ENCODE assay signal across 18 mouse cellular contexts in genomic region chr19:14957727-14958126, GRCm38 (mm10).
DNase-seq lines count a peak whose midpoint lies in the region; ATAC-seq lines count a peak whose summit lies in the region.
"Had no signal": no experiment of that assay in that cellular context is flagged by ENCODE, and none has a peak within 500 bp of the region (broad histone marks: within the 10 kb centered on the region; RNA-seq: fewer than 3 reads in every experiment).

No protein-coding gene starts in this region.

- H3K9me3 ChIP-seq in midbrain, embryonic 13.5 days, result no peaks in the 10 kb centered on the region
- no peaks in the 10 kb centered on the region for H3K9me3 ChIP-seq in midbrain, embryonic 16.5 days (replicated peaks; ENCODE audit: control insufficient read depth, low read length, poor library complexity, severe bottlenecking)
- H3K9me3 ChIP-seq in neural tube, embryonic 15.5 days (replicated peaks), result no peaks in the 10 kb centered on the region
- H3K9me3 ChIP-seq: embryonic facial prominence, embryonic 15.5 days; hindbrain, embryonic 13.5 days; intestine, embryonic 15.5 days; liver, embryonic 13.5 days had no signal

- H3K4me1 ChIP-seq in midbrain, embryonic 13.5 days (replicated peaks), result peaks cover 17% of the 10 kb centered on the region
- H3K4me1 ChIP-seq in midbrain, embryonic 16.5 days (ENCODE audit: control insufficient read depth, insufficient read depth, low read length), result peaks cover 12% of the 10 kb centered on the region
- H3K4me1 ChIP-seq in neural tube, embryonic 15.5 days, result no peaks in the 10 kb centered on the region
- H3K4me1 ChIP-seq: embryonic facial prominence, embryonic 15.5 days; intestine, embryonic 15.5 days; liver, embryonic 13.5 days had no signal

- H3K4me3 ChIP-seq in midbrain, embryonic 13.5 days (replicated peaks), result no peak overlapping the region
- H3K4me3 ChIP-seq in midbrain, embryonic 16.5 days (ENCODE audit: low read depth, low read length), result no peak overlapping the region
- no peak overlapping the region for H3K4me3 ChIP-seq in neural tube, embryonic 15.5 days (replicated peaks)
- H3K4me3 ChIP-seq: embryonic facial prominence, embryonic 15.5 days; hindbrain, embryonic 13.5 days; intestine, embryonic 15.5 days; liver, embryonic 13.5 days; myocyte had no signal

- no peak overlapping the region for H3K9ac ChIP-seq in midbrain, embryonic 13.5 days (replicated peaks)
- H3K9ac ChIP-seq in midbrain, embryonic 16.5 days (ENCODE audit: low read depth, low read length), result no peak overlapping the region
- H3K9ac ChIP-seq in neural tube, embryonic 15.5 days (replicated peaks), result no peak overlapping the region
- H3K9ac ChIP-seq: embryonic facial prominence, embryonic 15.5 days; hindbrain, embryonic 13.5 days; intestine, embryonic 15.5 days; liver, embryonic 13.5 days had no signal

- DNase-seq in frontal cortex, adult 2 months (ENCODE audit: extremely low spot score in 1 of 2, low spot score in 1 of 2), result peak; percentile 11 to 56
- no peak for DNase-seq in lung, postnatal 4 days
- no peak for DNase-seq in ovary, postnatal 14 days (ENCODE audit: low spot score)
- DNase-seq: adrenal gland, postnatal 10 days; cerebellum, adult 8-10 months; heart, postnatal 10 days; kidney, postnatal 36 days; liver, embryonic 13.5 days had no signal

- 97% methylated on average over 19 of the region's 19 CpGs for WGBS in midbrain, embryonic 13.5 days
- 95% methylated on average over 19 of the region's 19 CpGs for WGBS in midbrain, embryonic 16.5 days
- WGBS in neural tube, embryonic 15.5 days, result 94% methylated on average over 19 of the region's 19 CpGs

- peak; percentile 27; the same call in 1 of the 2 replicates for ATAC-seq in midbrain, embryonic 13.5 days
- no peak for ATAC-seq in midbrain, embryonic 16.5 days
- 0 out of 2 replicates have a peak, but pooled peaks have one; percentile 26 for ATAC-seq in megakaryocyte progenitor cell, adult 5-6 weeks (replicated peaks; ENCODE audit: poor library complexity)
- no peak for ATAC-seq in neural tube, embryonic 15.5 days (ENCODE audit: low FRiP score)
- ATAC-seq: CD4-positive, CD25-positive, alpha-beta regulatory T cell, adult 4 months; intestine, embryonic 15.5 days; lung, postnatal 0 days had no signal

- H3K4me2 ChIP-seq in midbrain, embryonic 13.5 days (replicated peaks), result no peak overlapping the region
- no peak overlapping the region for H3K4me2 ChIP-seq in midbrain, embryonic 16.5 days (ENCODE audit: low read length)
- H3K4me2 ChIP-seq in neural tube, embryonic 15.5 days, result no peak overlapping the region
- H3K4me2 ChIP-seq: embryonic facial prominence, embryonic 15.5 days; hindbrain, embryonic 13.5 days; intestine, embryonic 15.5 days; liver, embryonic 13.5 days had no signal

- no peak overlapping the region for H3K27ac ChIP-seq in midbrain, embryonic 13.5 days
- no peak overlapping the region for H3K27ac ChIP-seq in midbrain, embryonic 16.5 days (ENCODE audit: low read length)
- H3K27ac ChIP-seq in neural tube, embryonic 15.5 days (replicated peaks), result no peak overlapping the region
- H3K27ac ChIP-seq: embryonic facial prominence, embryonic 15.5 days; hindbrain, embryonic 13.5 days; intestine, embryonic 15.5 days; liver, embryonic 13.5 days had no signal

- H3K27me3 ChIP-seq in midbrain, embryonic 13.5 days, result peaks cover 18% of the 10 kb centered on the region
- H3K27me3 ChIP-seq in midbrain, embryonic 16.5 days (ENCODE audit: control insufficient read depth, insufficient read depth, low read depth, low read length), result no peaks in the 10 kb centered on the region; the same call in 1 of the 2 replicates
- H3K27me3 ChIP-seq in neural tube, embryonic 15.5 days (replicated peaks), result no peaks in the 10 kb centered on the region
- H3K27me3 ChIP-seq: embryonic facial prominence, embryonic 15.5 days; intestine, embryonic 15.5 days; liver, embryonic 13.5 days had no signal

- no peaks in the 10 kb centered on the region for H3K36me3 ChIP-seq in midbrain, embryonic 13.5 days
- H3K36me3 ChIP-seq in midbrain, embryonic 16.5 days (ENCODE audit: control insufficient read depth, insufficient read depth, low read length), result no peaks in the 10 kb centered on the region
- no peaks in the 10 kb centered on the region for H3K36me3 ChIP-seq in neural tube, embryonic 15.5 days
- H3K36me3 ChIP-seq: embryonic facial prominence, embryonic 15.5 days; hindbrain, embryonic 13.5 days; intestine, embryonic 15.5 days; liver, embryonic 13.5 days had no signal

Comparison
In these comparisons a context has a peak if more than half of its experiments do, and no peak if none do; other contexts are left out.
1. ATAC-seq: peak in midbrain, embryonic 13.5 days (single experiment) and megakaryocyte progenitor cell, adult 5-6 weeks (single experiment); none in midbrain, embryonic 16.5 days (single experiment) and neural tube, embryonic 15.5 days (single experiment).
2. DNase-seq: peak in frontal cortex, adult 2 months (2 of 2); none in lung, postnatal 4 days (0 of 2) and ovary, postnatal 14 days (single experiment).